16 mouse cellular contexts compared by ENCODE assay signal in the genomic region with DNA sequence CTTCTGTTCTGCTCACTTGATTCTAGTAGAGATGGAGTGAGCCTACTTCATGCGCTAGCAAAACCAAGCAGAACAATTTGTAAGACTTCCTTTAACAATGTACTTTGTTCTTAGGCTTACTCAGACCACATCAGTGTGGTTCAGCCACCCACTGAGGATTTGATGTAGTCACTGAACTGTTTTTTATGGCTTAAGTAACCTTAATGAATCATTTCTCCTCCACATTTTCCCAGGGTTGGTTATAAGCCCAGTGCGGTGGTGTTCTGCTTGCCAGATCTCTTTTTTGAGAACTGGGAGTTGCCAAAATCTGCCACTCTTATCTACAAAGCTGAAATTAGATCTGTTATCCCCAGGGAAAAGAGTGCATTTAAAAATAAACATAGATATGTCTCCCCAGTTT. TPM values are rescaled to one million over a fixed set of nuclear protein-coding genes. Genes with fewer than 3 reads are reported as not detected.
A peak's percentile ranks its signal among the peaks of the same experiment; 100 is the strongest.
DNase-seq lines count a peak whose midpoint lies in the region; ATAC-seq and TF ChIP-seq lines count a peak whose summit lies in the region.
"Had no signal": no experiment of that assay in that cellular context is flagged by ENCODE, and none has a peak within 500 bp of the region (broad histone marks: within the 10 kb centered on the region; RNA-seq: fewer than 3 reads in every experiment).

No protein-coding gene starts in this region.

- TF ChIP-seq CTCF in left cerebral cortex, adult 2 months (IDR thresholded peaks at IDR 0.05), result no peak
- no peak for TF ChIP-seq CTCF in Patski (IDR thresholded peaks at IDR 0.05)
- no peak for TF ChIP-seq CTCF in liver, postnatal 0 days (IDR thresholded peaks at IDR 0.05; ENCODE audit: low read depth)

- H3K4me3 ChIP-seq in left cerebral cortex, adult 2 months, result no peak overlapping the region
- H3K4me3 ChIP-seq in heart, embryonic 13.5 days, result no peak overlapping the region
- no peak overlapping the region for H3K4me3 ChIP-seq in hindbrain, embryonic 10.5 days
- no peak overlapping the region for H3K4me3 ChIP-seq in liver, postnatal 0 days (ENCODE audit: low read depth, low read length)

- peaks cover 94% of the 10 kb centered on the region for H3K36me3 ChIP-seq in heart, embryonic 13.5 days
- H3K36me3 ChIP-seq in hindbrain, embryonic 10.5 days, result peaks cover 94% of the 10 kb centered on the region
- H3K36me3 ChIP-seq in liver, postnatal 0 days (replicated peaks; ENCODE audit: insufficient read depth, low read length), result peaks cover 60% of the 10 kb centered on the region

- peak; percentile 29 to 39 for DNase-seq in heart, adult 18-20 months
- no peak for DNase-seq in heart, postnatal 4 days
- peak; percentile 23 to 30 for DNase-seq in left cerebral cortex, adult 9 months (ENCODE audit: low spot score in 2 of 2)
- DNase-seq in left cerebral cortex, adult 2 months (ENCODE audit: extremely low spot score in 1 of 2, low spot score in 2 of 2), result no peak
- peak; percentile 90 for DNase-seq in Patski (ENCODE audit: low read depth, low spot score)
- DNase-seq in hindbrain, embryonic 10.5 days (ENCODE audit: low spot score), result no peak
- DNase-seq in liver, postnatal 0 days, result no peak
- DNase-seq: cerebellum, adult 11-12 months; embryo, embryonic 11 days; thymus, postnatal 4 days had no signal

- H3K4me1 ChIP-seq in heart, embryonic 13.5 days, result peaks cover 10% of the 10 kb centered on the region
- no peaks in the 10 kb centered on the region for H3K4me1 ChIP-seq in hindbrain, embryonic 10.5 days (replicated peaks)
- H3K4me1 ChIP-seq in liver, postnatal 0 days (ENCODE audit: insufficient read depth), result no peaks in the 10 kb centered on the region

- TF ChIP-seq EP300 in liver, postnatal 0 days (IDR thresholded peaks at IDR 0.05; ENCODE audit: low read depth), result no peak

- POLR2A ChIA-PET in Patski (lab: Charles Lee), result no interaction called here

- in situ Hi-C loops in Patski (cut with MboI; ENCODE audit: low pct_unique_long_range_greater_than_20kb), result no loop called here

- 70% methylated on average over 2 of the region's 2 CpGs for WGBS in heart, embryonic 13.5 days
- WGBS in hindbrain, embryonic 10.5 days, result 96% methylated on average over 2 of the region's 2 CpGs
- 92% methylated on average over 2 of the region's 2 CpGs for WGBS in liver, postnatal 0 days (ENCODE audit: insufficient replicate concordance)

- no peak overlapping the region for H3K27ac ChIP-seq in left cerebral cortex, adult 2 months
- H3K27ac ChIP-seq in heart, embryonic 13.5 days (replicated peaks), result peak overlapping the region; percentile 48
- H3K27ac ChIP-seq in hindbrain, embryonic 10.5 days, result no peak overlapping the region
- no peak overlapping the region for H3K27ac ChIP-seq in liver, postnatal 0 days (ENCODE audit: low read depth)
- H3K27ac ChIP-seq: liver, embryonic 14.5 days had no signal

- H3K4me2 ChIP-seq in heart, embryonic 13.5 days, result no peak overlapping the region
- H3K4me2 ChIP-seq in liver, postnatal 0 days (ENCODE audit: low read depth, low read length), result no peak overlapping the region

- intact Hi-C loops in left cerebral cortex, adult 2 months (cut with DNase I), result no loop called here

- no peak overlapping the region for H3K9ac ChIP-seq in heart, embryonic 13.5 days
- no peak overlapping the region for H3K9ac ChIP-seq in liver, postnatal 0 days (replicated peaks)
- H3K9ac ChIP-seq: liver, embryonic 14.5 days had no signal

- H3K27me3 ChIP-seq in Patski, result no peaks in the 10 kb centered on the region
- no peaks in the 10 kb centered on the region for H3K27me3 ChIP-seq in heart, embryonic 13.5 days (replicated peaks)
- H3K27me3 ChIP-seq in hindbrain, embryonic 10.5 days (ENCODE audit: insufficient read depth, poor library complexity, severe bottlenecking), result no peaks in the 10 kb centered on the region
- H3K27me3 ChIP-seq in liver, postnatal 0 days (ENCODE audit: insufficient read depth, low read length), result no peaks in the 10 kb centered on the region

- no peaks in the 10 kb centered on the region for H3K9me3 ChIP-seq in heart, embryonic 13.5 days
- no peaks in the 10 kb centered on the region for H3K9me3 ChIP-seq in hindbrain, embryonic 10.5 days
- H3K9me3 ChIP-seq in liver, postnatal 0 days (ENCODE audit: low read length), result no peaks in the 10 kb centered on the region

- peak; percentile 78 for ATAC-seq in Patski
- no peak for ATAC-seq in heart, embryonic 13.5 days (ENCODE audit: extremely low read depth, insufficient number of reproducible peaks, low FRiP score, low TSS enrichment)
- ATAC-seq in liver, postnatal 0 days, result no peak

- CTCF ChIA-PET in Patski (lab: Charles Lee), result interaction anchor here (1.3 kb wide), 1 partner anchor 59 kb away, joined by 3 read pairs; no protein-coding TSS in a partner anchor

RNA-seq across cellular contexts. Expression of a gene that starts 28.9 kb away (rescaled TPM):
- 10 to 100 TPM; 26.3 to 30.1 TPM for total RNA-seq in heart, adult 18-20 months (2021)
- 10 to 100 TPM; 66.1 to 74.4 TPM for total RNA-seq in heart, postnatal 4 days (2021)
- 10 to 100 TPM; 52.4 to 58.8 TPM for total RNA-seq in left cerebral cortex, adult 2 months (2021)
- 66.3 TPM for polyA plus RNA-seq in Patski (2021)
- polyA plus RNA-seq in heart, embryonic 13.5 days (2015; fragmentation: Nextera tagmentation; extraction: Ambion mirVana), result 97.0 and 109 TPM in 2 replicates
- 197 and 203 TPM in 2 replicates for polyA plus RNA-seq in hindbrain, embryonic 10.5 days (2016; fragmentation: Nextera tagmentation; extraction: Ambion mirVana)
- polyA plus RNA-seq in liver, postnatal 0 days (2015; fragmentation: Nextera tagmentation; extraction: Ambion mirVana), result 34.2 and 34.6 TPM in 2 replicates

RNA-seq across cellular contexts. Expression of a gene that starts 44.9 kb away (rescaled TPM):
- under 1 TPM; 0.50 to 0.64 TPM for total RNA-seq in heart, adult 18-20 months (2021)
- total RNA-seq in heart, postnatal 4 days (2021), result under 1 TPM; 0.62 to 0.74 TPM
- total RNA-seq in left cerebral cortex, adult 2 months (2021), result under 1 TPM in 1 of 2 experiments, not detected in 1; 0.41 TPM
- polyA plus RNA-seq in Patski (2021), result 0.13 TPM
- 0.61 and 0.98 TPM in 2 replicates for polyA plus RNA-seq in heart, embryonic 13.5 days (2015; fragmentation: Nextera tagmentation; extraction: Ambion mirVana)
- 0.37 and 0.63 TPM in 2 replicates for polyA plus RNA-seq in hindbrain, embryonic 10.5 days (2016; fragmentation: Nextera tagmentation; extraction: Ambion mirVana)
- 1.3 and 2.0 TPM in 2 replicates for polyA plus RNA-seq in liver, postnatal 0 days (2015; fragmentation: Nextera tagmentation; extraction: Ambion mirVana)
- total RNA-seq: granulocyte monocyte progenitor cell, adult 5-6 weeks; left cerebral cortex, adult 18-20 months had no signal

RNA-seq across cellular contexts. Expression of a gene that starts 51.6 kb away (rescaled TPM):
- under 1 TPM in 1 of 2 experiments, not detected in 1; 0.28 TPM for total RNA-seq in heart, adult 18-20 months (2021)
- total RNA-seq in heart, postnatal 4 days (2021), result under 1 TPM in 1 of 2 experiments, not detected in 1; 0.59 TPM
- total RNA-seq in left cerebral cortex, adult 2 months (2021), result not detected
- polyA plus RNA-seq in Patski (2021), result 4.4 TPM
- 0.14 and 0.15 TPM in 2 replicates for polyA plus RNA-seq in heart, embryonic 13.5 days (2015; fragmentation: Nextera tagmentation; extraction: Ambion mirVana)
- 0.29 TPM in 1 of 2 replicates, not detected in the other for polyA plus RNA-seq in hindbrain, embryonic 10.5 days (2016; fragmentation: Nextera tagmentation; extraction: Ambion mirVana)
- 0.11 TPM in 1 of 2 replicates, not detected in the other for polyA plus RNA-seq in liver, postnatal 0 days (2015; fragmentation: Nextera tagmentation; extraction: Ambion mirVana)
- total RNA-seq: granulocyte monocyte progenitor cell, adult 5-6 weeks; left cerebral cortex, adult 18-20 months; megakaryocyte, adult 5-6 weeks had no signal
- polyA plus RNA-seq: forebrain, embryonic 11.5 days; liver, embryonic 14.5 days had no signal

Comparison
In these comparisons a context has a peak if more than half of its experiments do, and no peak if none do; other contexts are left out.
1. DNase-seq: peak in heart, adult 18-20 months (2 of 2), left cerebral cortex, adult 9 months (2 of 2) and Patski (single experiment); none in heart, postnatal 4 days (single experiment), left cerebral cortex, adult 2 months (0 of 2), hindbrain, embryonic 10.5 days (single experiment) and liver, postnatal 0 days (single experiment).